Mouse (Mus musculus) kidney, embryonic 14.5 days (tissue): ENCODE results near the gene Uvrag. TPM values are rescaled to one million over a fixed set of nuclear protein-coding genes. Genes with fewer than 3 reads are reported as not detected.

Experiments
- ATAC-seq: fragments of 200-750 bp; cut with Nextera tagmentation; 2 replicates; pipeline ENCODE4 v1.8.0; 2017; ENCODE audit warnings: moderate number of reproducible peaks, mild to moderate bottlenecking, moderate TSS enrichment, moderate library complexity; ENCODE audit not compliant: low FRiP score, low TSS enrichment
- H3K27ac ChIP-seq: fragments of 300-500 bp; sonication (generic); 2 replicates; pipeline ENCODE4 v1.5.1; 2014; ENCODE audit warnings: low read depth, mild to moderate bottlenecking, low read length, moderate library complexity, mixed read lengths
- H3K27me3 ChIP-seq: fragments of 300-500 bp; sonication (generic); 2 replicates; pipeline ENCODE4 v1.6.1; 2014; ENCODE audit warnings: mild to moderate bottlenecking, low read length; ENCODE audit not compliant: control insufficient read depth, insufficient read depth
- H3K36me3 ChIP-seq: fragments of 300-500 bp; sonication (generic); 2 replicates; pipeline ENCODE4 v1.6.1; 2014; ENCODE audit warnings: low read length, mixed read lengths; ENCODE audit not compliant: control insufficient read depth, insufficient read depth
- H3K4me1 ChIP-seq: fragments of 300-500 bp; sonication (generic); 2 replicates; pipeline ENCODE4 v1.6.1; 2014; ENCODE audit warnings: low read length, mixed read lengths; ENCODE audit not compliant: control insufficient read depth, insufficient read depth
- H3K4me2 ChIP-seq: fragments of 300-500 bp; sonication (generic); replicated peaks from 2 replicates; pipeline ENCODE4 v1.6.1; 2014; ENCODE audit warnings: low read depth, mild to moderate bottlenecking, low read length
- H3K4me3 ChIP-seq: fragments of 300-500 bp; sonication (generic); 2 replicates; pipeline ENCODE4 v1.5.1; 2014; ENCODE audit warnings: mild to moderate bottlenecking, low read length
- H3K9ac ChIP-seq: fragments of 300-500 bp; sonication (generic); 2 replicates; pipeline ENCODE4 v1.6.1; 2014; ENCODE audit warnings: low read depth, mild to moderate bottlenecking, low read length, moderate library complexity
- H3K9me3 ChIP-seq: fragments of 300-500 bp; sonication (generic); 2 replicates; pipeline ENCODE4 v1.6.1; 2016; ENCODE audit warnings: low read length; ENCODE audit not compliant: control insufficient read depth
- WGBS: fragments of 180-500 bp; shearing (Covaris S2); extraction: QIAGEN DNeasy Blood & Tissue Kit; methylation state at CpG from one replicate; pipeline ENCODE4 v1.1.7; 2014; 5-methylcytosine and 5-hydroxymethylcytosine counted together
- polyA plus RNA-seq: library from polyadenylated mRNA; unstranded; fragments of >200 nt; fragmentation: Nextera tagmentation; extraction: Ambion mirVana; gene quantifications from 2 replicates; pipeline ENCODE4 v1.2.1, GENCODE M21; 2014

Uvrag gene
- polyA plus RNA-seq, 1 experiment from 2014 or later, result 22.7 TPM

DNA sequence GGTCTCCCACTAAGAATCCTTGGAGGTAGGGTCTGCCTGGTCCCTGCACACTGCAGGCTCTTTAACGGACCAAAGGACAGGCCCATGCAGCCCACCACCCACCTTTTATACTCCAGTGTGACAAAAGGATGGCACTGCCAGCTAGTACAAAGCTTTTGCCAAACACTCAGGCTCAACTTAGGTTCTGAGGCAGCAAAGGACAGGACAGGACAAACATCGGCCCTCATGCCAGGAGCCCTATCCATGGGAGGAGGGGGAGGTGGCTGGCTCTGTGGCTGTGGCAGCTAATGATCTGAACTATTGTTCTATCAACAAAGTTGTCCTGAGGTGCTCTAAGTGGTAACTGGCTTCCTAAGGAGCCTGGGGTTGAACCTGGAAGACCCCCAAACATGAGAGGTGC is 18.5 kb upstream of the Uvrag start:
- Histone ChIP-seq H3K4me1 (peaks cover 26% of the 10 kb centered on the region), H3K36me3 (no peaks in the 10 kb centered on the region), H3K9ac (no peak overlapping the region), H3K4me2 (no peak overlapping the region), H3K4me3 (no peak overlapping the region), H3K27ac (no peak overlapping the region), H3K9me3 (no peaks in the 10 kb centered on the region), H3K27me3 (0 out of 2 replicates have a peak, but pooled peaks cover 3% of the 10 kb centered on the region)
- ATAC-seq, result no peak
- 83% methylated on average over 2 of the region's 2 CpGs for WGBS

DNA sequence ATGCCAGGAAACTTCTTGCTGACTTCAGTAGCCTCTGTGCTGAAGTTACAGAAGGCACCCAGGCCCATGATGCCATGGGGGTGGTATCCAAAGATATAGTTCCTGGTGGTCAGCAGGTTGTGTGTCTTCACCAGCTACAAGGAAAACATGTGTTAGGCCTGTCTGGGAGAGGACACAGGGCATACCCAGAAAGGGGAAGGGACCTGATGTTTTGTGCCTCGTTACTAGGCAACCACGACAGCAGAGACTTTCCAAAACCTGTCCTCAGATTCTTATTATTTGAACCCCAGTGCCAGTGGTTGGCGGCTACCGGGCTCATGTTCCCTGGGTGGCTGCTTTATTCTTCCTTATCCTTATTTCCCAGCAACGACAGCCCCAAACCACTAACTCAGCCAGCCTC is 18.0 kb upstream of the Uvrag start:
- Histone ChIP-seq H3K4me3 (no peak overlapping the region), H3K27me3 (0 out of 2 replicates have a peak, but pooled peaks cover 3% of the 10 kb centered on the region), H3K9ac (no peak overlapping the region), H3K9me3 (no peaks in the 10 kb centered on the region), H3K36me3 (no peaks in the 10 kb centered on the region), H3K4me2 (no peak overlapping the region), H3K4me1 (peaks cover 26% of the 10 kb centered on the region), H3K27ac (no peak overlapping the region)
- ATAC-seq, result no peak
- 84% methylated on average over 5 of the region's 5 CpGs for WGBS

DNA sequence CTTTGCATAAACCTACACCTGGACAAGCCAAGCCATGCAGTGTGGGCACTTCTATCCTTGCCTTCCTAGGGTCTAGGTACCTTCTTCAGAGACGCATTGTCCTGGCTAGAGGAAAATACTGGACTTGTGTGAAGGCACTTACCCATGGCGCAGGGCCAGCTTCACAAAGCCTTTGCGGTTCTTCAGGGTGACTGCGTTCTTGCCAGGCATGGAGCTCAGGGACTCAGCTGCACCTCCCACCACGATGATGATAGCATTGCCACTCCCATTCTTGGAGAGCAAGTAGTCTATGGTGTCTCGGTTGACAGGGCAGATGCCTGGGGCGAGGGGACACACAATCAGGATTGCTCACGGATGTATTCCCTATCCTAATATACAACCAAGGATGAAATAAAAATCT is 17.1 kb upstream of the Uvrag start:
- no peaks in the 10 kb centered on the region for H3K36me3 ChIP-seq
- WGBS, result 82% methylated on average over 8 of the region's 8 CpGs
- 0 out of 2 replicates have a peak, but pooled peaks cover 3% of the 10 kb centered on the region for H3K27me3 ChIP-seq
- H3K9me3 ChIP-seq, result no peaks in the 10 kb centered on the region
- no peak overlapping the region for H3K4me3 ChIP-seq
- no peak overlapping the region for H3K4me2 ChIP-seq
- no peak for ATAC-seq
- peaks cover 26% of the 10 kb centered on the region for H3K4me1 ChIP-seq
- H3K9ac ChIP-seq, result no peak overlapping the region
- H3K27ac ChIP-seq, result no peak overlapping the region

DNA sequence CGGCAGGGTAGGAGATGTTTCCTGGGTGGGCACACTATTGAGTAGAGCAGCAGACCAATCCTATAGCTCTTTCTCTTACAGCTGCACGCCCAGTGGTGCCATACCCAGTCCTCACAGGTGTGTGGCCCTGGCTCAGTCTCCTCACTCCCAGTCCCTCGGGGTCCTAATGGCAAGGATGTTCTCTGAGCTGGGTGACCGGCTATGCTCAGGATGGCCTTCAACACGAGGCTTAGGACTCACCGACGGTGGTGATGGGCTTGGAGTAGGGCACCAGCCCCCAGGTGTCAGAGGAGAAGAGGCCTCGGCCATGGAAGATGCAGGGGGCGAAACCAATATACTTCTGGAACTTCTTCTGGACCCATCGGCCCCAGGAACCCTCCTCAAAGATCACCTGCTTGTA is 15.8 kb upstream of the Uvrag start:
- 86% methylated on average over 10 of the region's 10 CpGs for WGBS
- H3K9me3 ChIP-seq, result no peaks in the 10 kb centered on the region
- H3K9ac ChIP-seq, result no peak overlapping the region
- H3K27me3 ChIP-seq, result 0 out of 2 replicates have a peak, but pooled peaks cover 3% of the 10 kb centered on the region
- no peak overlapping the region for H3K4me2 ChIP-seq
- ATAC-seq, result no peak
- H3K36me3 ChIP-seq, result no peaks in the 10 kb centered on the region
- peaks cover 24% of the 10 kb centered on the region for H3K4me1 ChIP-seq
- no peak overlapping the region for H3K4me3 ChIP-seq
- H3K27ac ChIP-seq, result no peak overlapping the region

DNA sequence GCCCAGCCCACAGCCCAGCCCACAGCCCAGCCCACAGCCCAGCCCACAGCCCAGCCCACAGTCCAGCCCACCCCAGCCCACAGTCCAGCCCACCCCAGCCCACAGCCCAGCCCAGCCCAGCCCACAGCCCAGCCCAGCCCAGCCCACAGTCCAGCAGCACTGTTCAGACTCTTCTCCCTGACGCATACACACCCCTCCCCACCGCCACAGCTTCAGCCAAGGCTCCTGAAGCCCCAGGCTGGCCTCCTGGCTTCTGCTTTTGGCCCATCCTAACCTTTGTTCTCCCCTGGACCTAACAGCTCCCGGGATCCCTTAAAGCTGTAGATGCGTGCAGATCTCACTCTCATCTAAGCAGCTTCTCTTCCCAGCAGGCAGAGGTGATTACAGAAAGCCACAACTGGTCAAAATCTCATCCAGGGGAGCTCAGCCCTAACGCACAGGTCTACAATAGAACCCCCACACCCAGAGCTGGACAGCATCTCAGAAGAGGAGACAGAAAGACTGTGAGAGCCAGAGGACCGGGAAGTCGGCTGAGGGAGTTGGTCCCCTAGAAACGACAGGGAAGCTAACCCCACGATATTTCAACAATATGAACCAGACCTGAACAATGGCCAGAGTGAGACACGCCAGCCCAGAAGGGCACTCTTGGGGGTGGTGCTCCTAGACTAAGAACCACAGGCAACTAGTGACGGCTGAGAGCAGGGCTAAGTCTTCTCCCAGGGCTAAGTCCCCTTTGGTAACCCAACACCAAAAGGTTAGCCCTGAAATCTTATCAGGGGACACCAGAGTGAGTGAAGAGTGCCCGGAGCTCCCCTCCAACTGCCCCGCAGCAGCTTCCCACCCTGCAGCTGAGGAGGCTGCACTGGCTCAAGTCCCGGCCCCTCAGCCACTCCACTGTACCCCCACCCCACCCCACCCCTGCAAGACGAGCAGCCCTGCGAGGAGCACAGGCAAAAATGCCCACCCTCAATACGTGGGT is 14.7 kb upstream of the Uvrag start:
- H3K27ac ChIP-seq, result peak overlapping the region; percentile 42; the same call in 1 of the 2 replicates
- 13% methylated on average over 17 of the region's 17 CpGs for WGBS
- peak; percentile 69 for ATAC-seq

DNA sequence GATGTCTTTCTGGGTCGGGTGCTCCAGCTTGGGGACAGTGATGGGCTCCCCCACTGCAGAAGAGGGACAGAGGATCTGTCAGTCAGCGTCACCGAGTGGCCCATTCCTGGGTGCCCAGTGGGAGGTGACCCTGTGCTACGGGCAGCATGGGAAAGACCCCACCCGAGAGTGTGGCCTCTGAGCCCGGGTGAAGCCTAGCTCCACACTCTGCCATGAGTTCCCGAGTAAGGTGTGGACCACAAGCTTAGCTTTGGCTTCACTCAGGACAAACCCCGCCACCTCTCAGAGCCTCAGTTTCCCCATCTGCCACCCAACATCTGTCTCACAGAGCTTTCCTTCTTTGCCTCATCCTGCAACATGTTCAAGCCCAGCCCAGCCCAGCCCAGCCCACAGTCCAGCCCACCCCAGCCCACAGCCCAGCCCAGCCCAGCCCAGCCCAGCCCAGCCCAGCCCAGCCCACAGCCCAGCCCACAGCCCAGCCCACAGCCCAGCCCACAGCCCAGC is 13.8 kb upstream of the Uvrag start:
- no peaks in the 10 kb centered on the region for H3K36me3 ChIP-seq
- no peak overlapping the region for H3K4me3 ChIP-seq
- no peak overlapping the region for H3K27ac ChIP-seq
- no peaks in the 10 kb centered on the region for H3K9me3 ChIP-seq
- ATAC-seq, result peak; percentile 72
- 0 out of 2 replicates have a peak, but pooled peaks cover 3% of the 10 kb centered on the region for H3K27me3 ChIP-seq
- H3K4me2 ChIP-seq, result no peak overlapping the region
- H3K9ac ChIP-seq, result no peak overlapping the region
- 60% methylated on average over 8 of the region's 8 CpGs for WGBS
- H3K4me1 ChIP-seq, result peaks cover 12% of the 10 kb centered on the region; the same call in 1 of the 2 replicates

More for the DNA sequence above, 14.7 kb upstream of the Uvrag start:
- Histone ChIP-seq H3K9me3 (no peaks in the 10 kb centered on the region), H3K4me3 (peak overlapping the region; percentile 12; the same call in 1 of the 2 replicates), H3K27me3 (0 out of 2 replicates have a peak, but pooled peaks cover 3% of the 10 kb centered on the region), H3K36me3 (no peaks in the 10 kb centered on the region), H3K4me2 (peak overlapping the region; percentile 43), H3K4me1 (peaks cover 13% of the 10 kb centered on the region; the same call in 1 of the 2 replicates), H3K9ac (no peak overlapping the region)

DNA sequence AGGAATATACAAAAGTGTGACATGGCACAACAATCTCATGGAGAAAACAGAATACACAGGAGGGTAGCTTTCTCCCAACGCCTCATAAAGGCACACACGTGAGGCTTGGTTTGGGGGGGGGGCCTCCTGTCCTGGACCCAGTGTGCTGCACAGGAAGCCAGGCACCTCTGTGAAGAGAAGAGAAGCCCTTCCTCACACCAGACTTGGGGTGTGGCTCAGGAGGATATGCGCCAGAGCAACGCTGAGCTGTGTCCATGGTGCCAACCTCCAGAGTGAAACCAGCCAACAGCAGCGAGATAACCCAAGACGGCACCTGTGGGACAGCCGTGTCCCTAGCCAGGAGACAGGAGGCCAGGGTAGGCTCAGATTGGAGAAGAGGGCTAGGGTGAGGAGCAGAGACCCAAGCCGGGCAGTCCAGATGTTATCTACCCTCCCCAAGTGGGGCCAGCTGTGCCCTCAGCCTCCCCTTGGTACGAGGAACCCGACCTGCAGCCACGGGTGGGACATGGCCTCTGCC is 12.8 kb upstream of the Uvrag start:
- no peaks in the 10 kb centered on the region for H3K36me3 ChIP-seq

DNA sequence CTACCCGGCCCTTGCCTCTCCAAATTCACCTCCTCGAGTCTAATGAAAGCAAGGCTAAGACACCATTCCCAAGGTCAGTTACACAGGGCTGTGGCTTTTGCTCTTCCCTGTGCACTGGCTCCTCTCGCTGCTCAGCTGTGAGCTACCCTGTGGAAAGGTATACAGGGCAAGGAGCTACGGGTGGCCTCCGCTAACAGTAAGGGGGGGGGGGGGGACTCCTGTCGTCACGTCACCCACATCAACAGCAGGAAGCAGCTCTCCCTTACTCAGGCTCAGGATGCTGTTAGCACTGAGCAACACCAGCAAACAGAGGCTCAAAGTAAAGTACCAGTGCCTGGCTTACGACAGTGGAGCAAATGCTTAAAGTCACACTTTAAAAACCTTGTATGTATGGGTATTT is 11.8 kb upstream of the Uvrag start:
- no peaks in the 10 kb centered on the region for H3K9me3 ChIP-seq
- no peak overlapping the region for H3K4me3 ChIP-seq
- H3K9ac ChIP-seq, result no peak overlapping the region
- no peak overlapping the region for H3K4me2 ChIP-seq
- ATAC-seq, result no peak
- H3K36me3 ChIP-seq, result no peaks in the 10 kb centered on the region
- H3K4me1 ChIP-seq, result peaks cover 12% of the 10 kb centered on the region; the same call in 1 of the 2 replicates
- H3K27ac ChIP-seq, result no peak overlapping the region
- H3K27me3 ChIP-seq, result 0 out of 2 replicates have a peak, but pooled peaks cover 3% of the 10 kb centered on the region
- WGBS, result 77% methylated on average over 8 of the region's 8 CpGs

More for the DNA sequence above, 12.8 kb upstream of the Uvrag start:
- H3K9ac ChIP-seq, result no peak overlapping the region
- H3K9me3 ChIP-seq, result no peaks in the 10 kb centered on the region
- 87% methylated on average over 11 of the region's 11 CpGs for WGBS
- no peak overlapping the region for H3K4me2 ChIP-seq
- no peak overlapping the region for H3K4me3 ChIP-seq
- H3K4me1 ChIP-seq, result peaks cover 12% of the 10 kb centered on the region; the same call in 1 of the 2 replicates
- 0 out of 2 replicates have a peak, but pooled peaks cover 3% of the 10 kb centered on the region for H3K27me3 ChIP-seq
- H3K27ac ChIP-seq, result no peak overlapping the region
- ATAC-seq, result no peak
